Mouse (Mus musculus): ENCODE results near the gene Elmo1. TPM values are rescaled to one million over a fixed set of nuclear protein-coding genes. Genes with fewer than 3 reads are reported as not detected.

The Elmo1 gene
- polyA plus RNA-seq, 1 experiment from 2014 or later: 17.8 TPM

- Histone ChIP-seq H3K36me3 (replicated peaks) (no peaks in the 10 kb centered on the region), H3K9me3 (no peaks in the 10 kb centered on the region), H3K4me2 (no peak overlapping the region), H3K27ac (no peak overlapping the region), H3K4me3 (replicated peaks) (no peak overlapping the region), H3K27me3 (no peaks in the 10 kb centered on the region), H3K9ac (no peak overlapping the region), H3K4me1 (peaks cover 7% of the 10 kb centered on the region)
- ATAC-seq (ENCODE audit: low FRiP score): no peak
- WGBS: 93% methylated on average over 4 of the region's 4 CpGs
Measured at GRCm38 (mm10) chr13:20147736-20148135, 57.3 kb downstream of the Elmo1 start.

DNA sequence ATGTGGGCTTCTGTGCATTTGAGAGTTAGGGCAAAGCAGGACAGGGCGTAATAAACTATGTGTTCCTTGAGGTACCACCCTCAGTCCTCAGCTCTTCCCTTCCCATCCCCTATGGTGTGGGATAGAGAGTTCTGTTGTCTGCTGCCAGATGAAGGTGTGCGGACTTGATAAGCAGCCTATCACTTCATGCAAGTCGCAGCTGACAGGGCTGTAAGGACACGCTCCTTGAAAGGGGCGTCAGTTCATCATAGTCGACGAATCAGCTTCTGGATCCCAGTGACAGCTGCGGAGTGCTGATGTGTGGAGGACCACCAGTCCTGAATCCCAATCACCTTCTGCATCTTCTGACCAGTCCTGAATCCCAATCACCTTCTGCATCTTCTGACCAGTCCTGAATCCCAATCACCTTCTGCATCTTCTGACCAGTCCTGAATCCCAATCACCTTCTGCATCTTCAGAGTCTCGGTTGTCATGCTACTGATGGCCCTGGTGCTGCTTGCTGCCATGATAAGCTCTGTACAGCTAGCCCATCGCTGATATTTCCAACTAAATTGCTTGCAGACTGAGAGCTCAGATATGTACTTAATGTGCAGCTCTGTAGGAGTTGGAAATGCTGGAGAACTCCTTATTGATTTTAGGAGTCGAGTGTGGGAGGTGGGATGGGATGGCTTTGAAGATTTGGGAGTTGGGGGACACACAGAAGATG is 59.9 kb downstream of the Elmo1 start:
- no peak overlapping the region for H3K27ac ChIP-seq
- H3K9ac ChIP-seq: no peak overlapping the region
- no peak overlapping the region for H3K4me2 ChIP-seq
- no peaks in the 10 kb centered on the region for H3K36me3 ChIP-seq (replicated peaks)
- WGBS: 88% methylated on average over 11 of the region's 11 CpGs
- ATAC-seq (ENCODE audit: low FRiP score): no peak
- no peaks in the 10 kb centered on the region for H3K9me3 ChIP-seq
- no peaks in the 10 kb centered on the region for H3K27me3 ChIP-seq
- H3K4me3 ChIP-seq (replicated peaks): no peak overlapping the region
- peaks cover 3% of the 10 kb centered on the region; the same call in 1 of the 2 replicates for H3K4me1 ChIP-seq

DNA sequence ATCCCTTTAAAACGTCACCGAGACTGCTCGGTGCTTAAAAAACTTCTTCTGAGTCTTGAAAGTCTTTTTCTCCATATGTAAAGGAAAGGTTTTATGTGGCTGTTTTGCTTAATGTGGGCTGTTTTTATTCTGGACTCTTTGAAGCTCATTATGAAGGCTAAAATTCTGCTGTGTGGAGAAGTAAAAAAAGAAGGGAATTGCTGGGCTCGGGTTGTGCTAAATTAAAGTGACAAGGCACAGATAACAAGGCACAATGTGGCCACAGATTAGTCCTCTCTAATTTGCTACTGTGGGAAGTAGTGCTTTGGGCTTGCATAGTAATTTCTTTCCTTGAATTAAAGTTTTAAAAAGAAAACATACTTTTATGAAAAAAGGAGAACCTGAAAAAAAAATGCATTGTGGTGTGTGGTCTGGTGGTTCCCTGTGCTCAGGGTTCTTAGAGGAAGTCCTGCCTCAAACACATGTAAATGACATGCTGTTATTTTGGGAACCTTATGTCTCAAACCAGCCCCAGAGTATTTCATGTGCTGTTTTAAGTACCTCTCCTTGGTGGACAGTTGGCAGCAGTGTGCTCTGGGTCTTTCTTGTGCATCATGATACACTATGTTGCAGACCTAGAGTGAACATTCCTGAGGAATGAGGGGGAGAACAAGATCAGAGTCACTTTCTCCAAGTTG is 61.0 kb downstream of the Elmo1 start:
- peaks cover 3% of the 10 kb centered on the region; the same call in 1 of the 2 replicates for H3K4me1 ChIP-seq
- no peak for ATAC-seq (ENCODE audit: low FRiP score)
- no peaks in the 10 kb centered on the region for H3K9me3 ChIP-seq
- H3K27ac ChIP-seq: no peak overlapping the region
- no peak overlapping the region for H3K4me3 ChIP-seq (replicated peaks)
- no peak overlapping the region for H3K9ac ChIP-seq
- H3K36me3 ChIP-seq (replicated peaks): no peaks in the 10 kb centered on the region
- H3K4me2 ChIP-seq: no peak overlapping the region
- no peaks in the 10 kb centered on the region for H3K27me3 ChIP-seq
- 54% methylated on average over 4 of the region's 4 CpGs for WGBS

DNA sequence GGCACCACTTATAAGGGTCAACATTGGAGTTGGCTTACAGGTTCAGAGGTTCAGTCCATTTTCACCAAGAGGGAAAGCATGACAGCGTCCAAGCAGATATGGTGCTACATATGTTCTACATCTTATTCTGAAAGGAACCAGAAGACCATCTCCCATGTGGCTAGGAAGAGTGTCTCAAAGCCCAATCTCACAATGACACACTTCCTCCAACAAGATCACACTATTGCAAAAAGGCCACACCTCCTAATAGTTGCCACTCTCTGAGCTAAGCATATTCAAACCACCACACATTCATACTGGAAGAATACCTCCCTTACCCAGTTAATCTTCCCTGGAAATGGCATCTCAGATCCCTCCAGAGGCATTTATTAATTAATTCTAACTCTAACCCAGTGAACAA is 66.7 kb downstream of the Elmo1 start:
- 100% methylated on average over 1 of the region's 1 CpGs for WGBS
- ATAC-seq (ENCODE audit: low FRiP score): no peak

DNA sequence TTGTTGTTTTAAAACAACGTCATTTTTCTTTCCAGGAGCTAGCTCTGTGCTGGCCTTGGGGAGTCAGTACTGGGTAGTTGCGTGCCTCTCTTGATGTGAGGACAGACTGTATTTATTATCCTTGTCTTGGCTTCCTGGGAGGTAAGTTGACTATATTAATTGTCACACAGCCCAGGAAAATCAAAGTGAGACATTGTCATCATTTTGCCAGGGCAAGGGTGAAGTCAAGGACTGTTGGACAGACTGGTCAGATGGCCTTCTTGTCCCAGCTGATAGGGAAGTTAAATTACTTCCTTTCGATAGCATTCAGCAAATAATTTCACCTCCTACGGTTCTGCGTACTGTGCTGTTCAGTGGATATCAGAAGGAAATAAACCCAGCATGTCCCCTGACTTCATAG is 67.1 kb downstream of the Elmo1 start:
- Histone ChIP-seq H3K4me1 (no peaks in the 10 kb centered on the region), H3K27me3 (no peaks in the 10 kb centered on the region), H3K9me3 (no peaks in the 10 kb centered on the region), H3K27ac (no peak overlapping the region), H3K4me3 (replicated peaks) (no peak overlapping the region), H3K9ac (no peak overlapping the region), H3K4me2 (no peak overlapping the region), H3K36me3 (replicated peaks) (no peaks in the 10 kb centered on the region)
- 91% methylated on average over 5 of the region's 5 CpGs for WGBS
- ATAC-seq (ENCODE audit: low FRiP score): no peak

More for the DNA sequence above, 66.7 kb downstream of the Elmo1 start:
- H3K9me3 ChIP-seq: no peaks in the 10 kb centered on the region
- H3K36me3 ChIP-seq (replicated peaks): no peaks in the 10 kb centered on the region
- no peak overlapping the region for H3K4me3 ChIP-seq (replicated peaks)
- H3K9ac ChIP-seq: no peak overlapping the region
- no peaks in the 10 kb centered on the region for H3K4me1 ChIP-seq
- no peak overlapping the region for H3K4me2 ChIP-seq
- H3K27me3 ChIP-seq: no peaks in the 10 kb centered on the region
- H3K27ac ChIP-seq: no peak overlapping the region

- Histone ChIP-seq H3K36me3 (replicated peaks) (no peaks in the 10 kb centered on the region), H3K4me3 (replicated peaks) (no peak overlapping the region), H3K9me3 (no peaks in the 10 kb centered on the region), H3K4me2 (no peak overlapping the region), H3K4me1 (no peaks in the 10 kb centered on the region), H3K9ac (no peak overlapping the region), H3K27ac (no peak overlapping the region), H3K27me3 (no peaks in the 10 kb centered on the region)
- ATAC-seq (ENCODE audit: low FRiP score): no peak
- 88% methylated on average over 10 of the region's 10 CpGs for WGBS
Measured at GRCm38 (mm10) chr13:20163339-20163954, 73.1 kb downstream of the Elmo1 start.

GRCm38 (mm10) chr13:20164837-20165236 is 74.4 kb downstream of the Elmo1 start:
- Histone ChIP-seq H3K4me2 (no peak overlapping the region), H3K9ac (no peak overlapping the region), H3K27me3 (no peaks in the 10 kb centered on the region), H3K4me3 (replicated peaks) (no peak overlapping the region), H3K4me1 (no peaks in the 10 kb centered on the region), H3K9me3 (no peaks in the 10 kb centered on the region), H3K36me3 (replicated peaks) (no peaks in the 10 kb centered on the region), H3K27ac (no peak overlapping the region)
- ATAC-seq (ENCODE audit: low FRiP score): no peak
- WGBS: 92% methylated on average over 2 of the region's 2 CpGs

DNA sequence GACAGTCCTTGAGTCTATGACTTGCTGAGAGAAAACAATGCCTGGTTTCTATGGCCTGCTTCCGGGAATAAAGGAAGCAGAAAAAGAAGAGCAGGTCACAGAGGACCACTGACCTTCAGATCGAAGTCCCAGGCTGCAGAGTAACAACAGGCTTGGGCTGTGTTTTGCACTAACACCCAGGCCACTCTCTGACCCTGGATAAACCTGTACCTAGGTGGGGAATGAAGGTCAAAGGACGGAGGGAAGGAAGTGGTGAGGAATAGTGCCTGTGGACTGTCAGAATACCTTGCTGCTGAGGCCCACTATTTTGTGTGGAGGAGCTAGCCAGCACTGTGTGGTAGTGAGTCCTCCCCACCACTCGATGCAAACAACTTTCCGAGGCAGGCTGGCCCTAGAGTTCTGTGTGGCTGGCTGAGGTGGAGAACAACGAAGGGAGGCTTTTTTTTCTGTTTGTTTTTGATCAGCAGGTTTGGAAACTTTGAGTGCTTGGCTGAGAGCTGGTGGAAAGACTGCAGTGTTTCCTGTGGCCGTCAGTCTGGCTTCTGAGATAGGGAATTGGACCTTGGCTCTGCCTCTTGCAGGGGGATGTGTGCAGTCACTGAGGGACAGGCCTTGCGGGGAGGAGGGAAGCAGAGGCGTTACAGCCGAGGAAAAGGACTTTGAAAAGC is 83.7 kb downstream of the Elmo1 start:
- H3K4me1 ChIP-seq: no peaks in the 10 kb centered on the region
- WGBS: 42% methylated on average over 10 of the region's 10 CpGs
- no peaks in the 10 kb centered on the region for H3K9me3 ChIP-seq
- no peak overlapping the region for H3K27ac ChIP-seq
- ATAC-seq (ENCODE audit: low FRiP score): no peak
- H3K4me3 ChIP-seq (replicated peaks): no peak overlapping the region
- no peaks in the 10 kb centered on the region for H3K27me3 ChIP-seq
- no peak overlapping the region for H3K4me2 ChIP-seq
- no peak overlapping the region for H3K9ac ChIP-seq
- H3K36me3 ChIP-seq (replicated peaks): no peaks in the 10 kb centered on the region

DNA sequence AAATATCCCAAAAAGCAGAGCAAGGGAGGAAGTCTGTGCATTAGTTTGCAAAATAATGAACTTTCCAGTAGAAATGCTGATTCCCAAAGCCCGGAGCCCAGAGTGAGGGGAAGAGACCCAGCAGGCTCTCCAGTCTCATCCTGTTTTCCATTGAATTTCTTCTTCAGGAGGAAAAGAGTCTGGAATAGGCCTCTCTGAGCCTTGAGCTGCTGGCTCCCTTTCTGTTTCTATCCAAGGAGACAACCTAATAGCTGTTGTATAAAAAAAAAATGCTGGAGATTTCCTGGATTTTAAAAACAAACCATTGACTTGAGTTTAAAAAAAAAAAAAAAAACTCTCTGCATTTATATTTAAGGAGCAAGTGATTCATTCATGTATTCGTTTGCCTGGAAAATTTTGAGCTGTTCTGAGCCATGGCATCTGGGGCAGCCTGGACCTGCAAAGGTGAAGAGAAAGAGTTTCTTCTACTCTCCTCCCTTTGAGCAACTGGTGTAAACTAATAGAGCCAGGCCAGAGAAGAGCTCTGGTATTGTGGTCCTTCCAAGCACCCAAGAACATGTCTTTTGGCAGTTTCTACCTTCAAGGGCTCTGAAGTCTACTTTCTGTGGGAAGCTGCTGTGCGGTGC is 84.4 kb downstream of the Elmo1 start:
- no peaks in the 10 kb centered on the region for H3K27me3 ChIP-seq
- no peak overlapping the region for H3K4me3 ChIP-seq (replicated peaks)
- no peak overlapping the region for H3K27ac ChIP-seq
- no peak for ATAC-seq (ENCODE audit: low FRiP score)
- WGBS: 62% methylated on average over 3 of the region's 3 CpGs
- no peaks in the 10 kb centered on the region for H3K9me3 ChIP-seq
- H3K4me1 ChIP-seq: no peaks in the 10 kb centered on the region
- no peak overlapping the region for H3K4me2 ChIP-seq
- no peak overlapping the region for H3K9ac ChIP-seq
- H3K36me3 ChIP-seq (replicated peaks): no peaks in the 10 kb centered on the region

DNA sequence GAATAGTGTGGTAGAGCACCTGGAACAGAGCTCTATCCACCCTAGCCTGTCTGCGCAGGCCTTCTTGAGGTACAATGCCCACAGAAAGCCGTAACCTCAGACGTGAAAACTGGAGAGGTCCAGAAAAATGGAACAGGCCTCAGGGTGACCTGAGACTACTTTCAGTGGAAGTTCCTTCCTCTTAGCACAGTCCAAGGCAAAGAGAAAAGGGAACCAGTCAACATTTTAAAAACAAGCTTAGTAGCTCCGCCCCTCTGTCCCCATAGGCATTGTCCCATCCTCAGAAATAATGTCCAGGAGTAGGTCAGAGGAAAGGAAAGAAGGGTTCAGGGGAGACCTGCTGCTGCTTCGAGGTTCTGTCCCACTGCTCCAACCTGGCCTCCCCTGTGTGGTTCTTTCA is 90.3 kb downstream of the Elmo1 start:
- Histone ChIP-seq H3K4me1 (peaks cover 28% of the 10 kb centered on the region), H3K27ac (no peak overlapping the region), H3K4me3 (replicated peaks) (no peak overlapping the region), H3K27me3 (no peaks in the 10 kb centered on the region), H3K9me3 (no peaks in the 10 kb centered on the region), H3K36me3 (replicated peaks) (no peaks in the 10 kb centered on the region), H3K4me2 (no peak overlapping the region), H3K9ac (no peak overlapping the region)
- WGBS: 93% methylated on average over 5 of the region's 5 CpGs
- no peak for ATAC-seq (ENCODE audit: low FRiP score)

DNA sequence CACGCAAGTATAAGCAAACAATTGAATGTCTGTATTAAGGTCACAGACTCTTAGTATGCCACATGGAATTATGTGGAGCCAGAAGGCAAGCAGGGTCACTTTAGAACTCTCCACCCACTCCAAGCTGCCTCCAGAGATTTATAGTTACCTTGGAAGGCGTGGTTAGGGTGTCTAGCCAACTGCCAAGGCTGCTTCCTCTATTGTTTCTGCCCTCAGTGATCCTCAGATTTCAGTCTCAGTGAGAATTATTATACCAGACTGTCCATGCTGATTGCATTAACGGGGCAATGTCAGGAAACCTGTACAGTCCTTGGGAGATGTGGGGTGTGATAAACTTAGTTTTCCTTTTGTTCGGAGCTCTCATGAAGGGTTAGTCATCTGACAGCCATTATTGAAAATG is 90.9 kb downstream of the Elmo1 start:
- ATAC-seq (ENCODE audit: low FRiP score): no peak
- H3K27me3 ChIP-seq: no peaks in the 10 kb centered on the region
- no peak overlapping the region for H3K4me2 ChIP-seq
- WGBS: 85% methylated on average over 4 of the region's 4 CpGs
- no peaks in the 10 kb centered on the region for H3K36me3 ChIP-seq (replicated peaks)
- H3K9ac ChIP-seq: no peak overlapping the region
- H3K4me3 ChIP-seq (replicated peaks): no peak overlapping the region
- no peak overlapping the region for H3K27ac ChIP-seq
- no peaks in the 10 kb centered on the region for H3K9me3 ChIP-seq
- peaks cover 28% of the 10 kb centered on the region for H3K4me1 ChIP-seq

DNA sequence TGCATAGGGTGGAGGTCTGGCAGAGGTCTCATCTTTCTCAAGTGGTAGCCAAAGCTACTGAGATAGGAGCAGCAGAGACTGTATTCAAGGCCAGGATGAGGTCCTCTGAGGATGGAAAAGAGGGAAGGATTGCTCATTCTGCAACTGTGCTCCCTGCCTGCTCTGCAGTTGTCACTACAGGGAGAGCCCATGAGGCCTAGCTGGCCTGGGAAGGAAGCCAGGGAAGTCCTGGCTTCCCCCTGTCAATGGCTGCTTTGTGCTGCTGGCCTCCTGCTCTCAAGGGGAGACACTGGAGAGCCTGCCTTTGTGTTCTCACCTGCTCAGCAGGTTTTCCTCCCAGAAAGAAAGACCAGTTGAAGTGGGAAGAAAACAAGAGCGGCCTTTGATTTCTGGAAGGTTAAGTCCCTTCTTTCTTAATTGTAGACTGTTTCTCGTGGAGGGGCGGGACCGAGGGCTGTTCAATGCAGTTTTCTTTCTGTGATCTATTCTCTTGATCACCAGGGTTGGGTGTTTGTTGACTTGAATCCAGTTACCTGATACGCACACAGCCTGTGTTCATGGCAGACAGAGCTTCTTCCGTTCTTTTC is 91.9 kb downstream of the Elmo1 start:
- H3K9me3 ChIP-seq: no peaks in the 10 kb centered on the region
- H3K4me3 ChIP-seq (replicated peaks): no peak overlapping the region
- H3K27me3 ChIP-seq: no peaks in the 10 kb centered on the region
- no peak overlapping the region for H3K4me2 ChIP-seq
- no peak overlapping the region for H3K9ac ChIP-seq
- no peaks in the 10 kb centered on the region for H3K36me3 ChIP-seq (replicated peaks)
- 20% methylated on average over 6 of the region's 6 CpGs for WGBS
- peak overlapping the region; percentile 54; the same call in 1 of the 2 replicates for H3K27ac ChIP-seq
- peaks cover 28% of the 10 kb centered on the region for H3K4me1 ChIP-seq
- ATAC-seq (ENCODE audit: low FRiP score): no peak

Measured in forebrain, embryonic 12.5 days (tissue).